Mouse (Mus musculus) erythroblast, embryonic 14.5 days (primary cell): ENCODE data around the gene Tubal3. TPM values are rescaled to one million over a fixed set of nuclear protein-coding genes. Genes with fewer than 3 reads are reported as not detected.

Source experiments
- H3K27me3 ChIP-seq: 2 replicates; pipeline ENCODE4 v1.6.1; 2012; ENCODE audit warnings: inconsistent platforms; ENCODE audit not compliant: control insufficient read depth
- H3K36me3 ChIP-seq: 2 replicates; pipeline ENCODE4 v1.6.1; 2012; ENCODE audit warnings: mild to moderate bottlenecking, inconsistent platforms; ENCODE audit not compliant: control insufficient read depth
- H3K4me1 ChIP-seq: 2 replicates; pipeline ENCODE4 v1.6.1; 2012; ENCODE audit warnings: inconsistent platforms; ENCODE audit not compliant: control insufficient read depth
- H3K4me3 ChIP-seq: replicated peaks from 2 replicates; pipeline ENCODE3; 2012; ENCODE audit warnings: moderate library complexity, mild to moderate bottlenecking, inconsistent platforms
- H3K9me3 ChIP-seq: 2 replicates; pipeline ENCODE4 v1.6.1; 2012; ENCODE audit warnings: low read length, inconsistent platforms, mixed read lengths; ENCODE audit not compliant: control insufficient read depth
- GATA1 ChIP-seq: IDR thresholded peaks from 2 replicates; pipeline ENCODE4 v1.6.1; 2012; ENCODE audit warnings: low read length, inconsistent platforms, mixed read lengths
- TAL1 ChIP-seq: IDR thresholded peaks from 3 replicates; pipeline ENCODE4 v1.6.1; 2012; ENCODE audit warnings: low read length, inconsistent platforms, mixed read lengths
- polyA plus RNA-seq: library from polyadenylated mRNA; stranded (reverse); fragments of >175 nt; gene quantifications from 2 replicates; pipeline ENCODE4 v1.2.3, GENCODE M21; 2012

The Tubal3 gene
- polyA plus RNA-seq, 1 experiment: not detected

DNA sequence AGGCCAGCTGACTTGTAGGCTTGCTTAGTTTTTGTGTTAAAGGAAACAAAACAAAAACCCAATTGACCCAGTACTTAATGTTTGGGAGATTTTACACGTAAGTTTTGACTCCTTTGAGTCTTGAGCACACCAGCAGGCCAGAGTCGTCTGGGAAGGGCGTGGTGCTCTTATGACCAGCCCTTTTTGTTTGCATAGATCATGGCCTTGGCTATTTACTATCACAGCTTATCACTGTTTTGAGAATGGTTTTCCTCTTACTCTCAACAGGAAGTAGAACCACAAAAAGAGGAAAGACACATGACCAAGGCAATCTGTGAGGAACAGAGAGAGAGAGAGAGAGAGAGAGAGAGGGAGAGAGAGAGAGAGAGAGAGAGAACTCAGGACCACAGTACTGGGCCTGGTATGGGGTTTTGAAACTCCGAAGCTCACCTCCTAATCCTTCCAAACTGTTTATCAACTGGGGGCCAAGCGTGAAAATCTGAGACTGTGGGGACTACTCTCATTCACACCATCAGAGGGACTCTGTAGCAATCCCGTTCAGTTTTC, 10.8 kb upstream of the Tubal3 start:
- no peaks in the 10 kb centered on the region for H3K27me3 ChIP-seq
- peaks cover 75% of the 10 kb centered on the region for H3K36me3 ChIP-seq
- peaks cover 1% of the 10 kb centered on the region; the same call in 1 of the 2 replicates for H3K4me1 ChIP-seq
- no peak overlapping the region for H3K4me3 ChIP-seq
- H3K9me3 ChIP-seq: peaks cover 2% of the 10 kb centered on the region
- TF ChIP-seq GATA1: no peak
- TF ChIP-seq TAL1: no peak

DNA sequence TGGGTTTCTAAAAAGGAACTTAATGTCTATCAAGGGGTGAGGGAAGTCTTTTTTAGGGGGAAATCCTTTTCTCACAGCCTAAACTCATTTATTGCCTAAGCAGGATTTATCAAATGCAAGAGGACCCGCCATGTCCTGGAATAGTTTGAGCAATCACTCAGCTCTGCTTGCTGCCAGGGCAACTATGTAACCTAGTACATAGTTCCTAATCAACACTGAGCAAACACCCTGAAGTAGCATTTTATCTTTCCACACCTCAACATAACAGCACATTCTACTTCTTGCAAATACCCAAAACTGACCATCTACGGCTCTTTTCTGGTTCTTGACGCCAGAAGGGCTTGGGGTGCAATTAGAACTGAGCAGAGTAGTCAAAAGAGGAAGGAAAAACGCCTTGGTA, 9.8 kb upstream of the Tubal3 start:
- TF ChIP-seq GATA1: no peak
- TF ChIP-seq TAL1: no peak
- peaks cover 1% of the 10 kb centered on the region; the same call in 1 of the 2 replicates for H3K4me1 ChIP-seq
- no peaks in the 10 kb centered on the region for H3K27me3 ChIP-seq
- no peak overlapping the region for H3K4me3 ChIP-seq
- H3K36me3 ChIP-seq: peaks cover 75% of the 10 kb centered on the region
- H3K9me3 ChIP-seq: no peaks in the 10 kb centered on the region

- Histone ChIP-seq H3K4me3 (no peak overlapping the region), H3K4me1 (peaks cover 9% of the 10 kb centered on the region), H3K27me3 (no peaks in the 10 kb centered on the region), H3K36me3 (peaks cover 76% of the 10 kb centered on the region), H3K9me3 (no peaks in the 10 kb centered on the region)
- TF ChIP-seq TAL1: no peak
- TF ChIP-seq GATA1: no peak
Measured at GRCm38 (mm10) chr13:3910356-3910755, 7.7 kb upstream of the Tubal3 start.

DNA sequence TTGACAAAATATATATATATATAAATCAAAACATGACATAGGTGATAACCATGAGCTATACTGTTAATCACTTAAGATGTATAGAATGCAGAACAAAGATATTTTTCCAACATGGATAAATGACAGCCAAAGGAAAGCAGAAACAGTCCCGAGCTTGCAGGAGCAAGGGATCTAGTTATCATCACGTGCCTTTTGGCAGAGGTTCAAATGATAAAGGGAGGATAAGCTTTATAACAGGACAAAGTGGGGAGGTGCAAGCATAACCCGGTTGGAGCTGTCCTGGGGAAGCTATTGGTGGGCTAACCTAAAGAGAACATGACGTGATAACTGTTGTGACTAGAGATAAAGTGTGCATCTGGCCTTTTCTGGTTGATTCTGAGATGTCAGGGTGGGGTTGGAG, 4.6 kb upstream of the Tubal3 start:
- TF ChIP-seq TAL1: no peak
- no peak for TF ChIP-seq GATA1
- Histone ChIP-seq H3K4me3 (no peak overlapping the region), H3K9me3 (no peaks in the 10 kb centered on the region), H3K4me1 (peaks cover 31% of the 10 kb centered on the region), H3K27me3 (no peaks in the 10 kb centered on the region), H3K36me3 (peaks cover 62% of the 10 kb centered on the region)

GRCm38 (mm10) chr13:3924483-3924882, 6.4 kb downstream of the Tubal3 start:
- no peaks in the 10 kb centered on the region for H3K4me1 ChIP-seq
- H3K36me3 ChIP-seq: no peaks in the 10 kb centered on the region
- TF ChIP-seq GATA1: no peak
- TF ChIP-seq TAL1: no peak

DNA sequence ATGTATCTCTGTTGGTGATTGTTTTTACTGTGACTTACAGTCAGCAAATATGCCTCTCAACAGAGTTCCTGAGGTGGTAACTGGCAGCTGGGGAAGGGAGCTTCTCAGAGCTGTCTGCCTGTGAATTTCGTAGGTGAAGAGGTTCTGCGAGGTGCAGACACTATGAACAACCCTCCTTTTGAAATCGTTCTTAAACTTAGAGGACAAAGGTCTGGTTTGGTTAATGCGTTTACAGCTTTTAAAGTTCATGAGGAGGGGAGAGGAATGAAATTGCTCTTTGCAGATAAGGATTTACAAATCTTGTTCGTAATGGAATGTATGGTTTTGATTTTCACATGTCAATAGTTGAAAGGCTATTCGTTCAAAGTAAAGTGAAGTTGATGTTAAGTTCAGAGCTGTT, 7.6 kb downstream of the Tubal3 start:
- H3K36me3 ChIP-seq: no peaks in the 10 kb centered on the region
- H3K4me1 ChIP-seq: no peaks in the 10 kb centered on the region
- H3K9me3 ChIP-seq: no peaks in the 10 kb centered on the region
- H3K4me3 ChIP-seq: no peak overlapping the region
- no peak for TF ChIP-seq GATA1
- TF ChIP-seq TAL1: no peak
- H3K27me3 ChIP-seq: 0 out of 2 replicates have a peak, but pooled peaks cover 4% of the 10 kb centered on the region

More at GRCm38 (mm10) chr13:3924483-3924882, 6.4 kb downstream of the Tubal3 start:
- Histone ChIP-seq H3K4me3 (no peak overlapping the region), H3K27me3 (peaks cover 4% of the 10 kb centered on the region; the same call in 1 of the 2 replicates), H3K9me3 (no peaks in the 10 kb centered on the region)

GRCm38 (mm10) chr13:3926046-3926445, 8.0 kb downstream of the Tubal3 start:
- TF ChIP-seq TAL1 (no peak), GATA1 (no peak)

GRCm38 (mm10) chr13:3944699-3945098, 26.6 kb downstream of the Tubal3 start:
- Histone ChIP-seq H3K4me1 (no peaks in the 10 kb centered on the region), H3K36me3 (no peaks in the 10 kb centered on the region), H3K4me3 (no peak overlapping the region), H3K27me3 (no peaks in the 10 kb centered on the region), H3K9me3 (no peaks in the 10 kb centered on the region)
- TF ChIP-seq TAL1 (no peak), GATA1 (no peak)

More at GRCm38 (mm10) chr13:3926046-3926445, 8.0 kb downstream of the Tubal3 start:
- Histone ChIP-seq H3K4me3 (no peak overlapping the region), H3K36me3 (no peaks in the 10 kb centered on the region), H3K4me1 (no peaks in the 10 kb centered on the region), H3K9me3 (no peaks in the 10 kb centered on the region), H3K27me3 (0 out of 2 replicates have a peak, but pooled peaks cover 4% of the 10 kb centered on the region)

- Histone ChIP-seq H3K4me1 (no peaks in the 10 kb centered on the region), H3K9me3 (no peaks in the 10 kb centered on the region), H3K27me3 (no peaks in the 10 kb centered on the region), H3K4me3 (no peak within 1 kb of the TSS), H3K36me3 (no peaks in the 10 kb centered on the region)
- no peak for TF ChIP-seq TAL1
- no peak for TF ChIP-seq GATA1
Measured at GRCm38 (mm10) chr13:3945249-3945648, 27.2 kb downstream of the Tubal3 start, which contains the start of gene Ucn3. Gene Ucn3, minus strand, starts transcription at chr13:3945349.

DNA sequence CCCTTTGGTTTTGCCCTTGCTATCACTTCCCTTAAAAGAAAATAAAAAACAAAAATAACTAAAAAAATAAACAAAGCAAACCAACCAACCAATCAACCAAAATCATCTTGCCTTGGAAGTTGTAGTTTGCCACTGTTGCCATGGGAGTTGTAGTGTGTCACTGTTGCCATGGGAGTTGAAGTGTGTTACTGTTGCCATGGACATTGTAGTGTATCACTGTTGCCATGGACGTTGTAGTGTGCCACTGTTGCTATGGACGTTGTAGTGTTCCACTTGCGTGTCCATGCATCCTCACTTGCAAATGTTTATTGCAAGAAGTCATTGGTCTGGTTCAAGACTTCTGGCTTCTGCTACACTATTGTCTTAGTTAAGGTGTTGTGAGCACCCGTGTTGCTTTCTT, 29.2 kb downstream of the Tubal3 start:
- H3K4me3 ChIP-seq: no peak overlapping the region
- no peaks in the 10 kb centered on the region for H3K27me3 ChIP-seq
- no peaks in the 10 kb centered on the region for H3K36me3 ChIP-seq
- TF ChIP-seq TAL1 (no peak), GATA1 (no peak)
- no peaks in the 10 kb centered on the region for H3K4me1 ChIP-seq
- peaks cover 3% of the 10 kb centered on the region; the same call in 1 of the 2 replicates for H3K9me3 ChIP-seq
